Mouse (Mus musculus): ENCODE measurements around the gene Skint9.
"Not testable (repeated sequence)": the region's sequence is repeated elsewhere in the genome, so short reads cannot be mapped to it uniquely, and the experiment has no call there.

The Skint9 gene

GRCm38 (mm10) chr4:112433885-112434284 lies at the start of gene Skint9:
Gene Skint9 (minus strand): TSS chr4:112433985.
- no peak for DNase-seq (ENCODE audit: low read depth)

GRCm38 (mm10) chr4:112432685-112433084 lies 1.1 kb downstream of the Skint9 start:
- DNase-seq (ENCODE audit: low read depth) = no peak

- DNase-seq (ENCODE audit: low read depth) = no peak
Measured at GRCm38 (mm10) chr4:112432223-112432622, 1.6 kb downstream of the Skint9 start.

- not testable (repeated sequence) for DNase-seq (ENCODE audit: low read depth)
Measured at GRCm38 (mm10) chr4:112349111-112349510, 84.7 kb downstream of the Skint9 start.

Data from c-Kit-positive CD71-positive TER-119-negative erythroid progenitor cells, embryonic 14.5 days (primary cell).